Mouse (Mus musculus): ENCODE measurements around the gene Pcf11. TPM values are rescaled to one million over a fixed set of nuclear protein-coding genes. Genes with fewer than 3 reads are reported as not detected.

Gene Pcf11
- polyA plus RNA-seq, 1 experiment from 2014 or later = 14.3 TPM

GRCm38 (mm10) chr7:92604961-92605360, 64.8 kb downstream of the Pcf11 start:
- peaks cover 26% of the 10 kb centered on the region for H3K36me3 ChIP-seq (ENCODE audit: control insufficient read depth, insufficient read depth, low read length)
- 93% methylated on average over 7 of the region's 7 CpGs for WGBS
- no peak for ATAC-seq
- no peak overlapping the region for H3K4me3 ChIP-seq (ENCODE audit: low read length)
- peaks cover 4% of the 10 kb centered on the region; the same call in 1 of the 2 replicates for H3K9me3 ChIP-seq (ENCODE audit: control insufficient read depth, low read length)
- no peaks in the 10 kb centered on the region for H3K27me3 ChIP-seq (replicated peaks; ENCODE audit: control insufficient read depth, insufficient read depth, low read length)
- no peak overlapping the region for H3K4me2 ChIP-seq (ENCODE audit: low read length)
- no peak overlapping the region for H3K9ac ChIP-seq (ENCODE audit: low read depth, low read length)
- no peaks in the 10 kb centered on the region for H3K4me1 ChIP-seq (ENCODE audit: control insufficient read depth, insufficient read depth, low read depth, low read length)
- H3K27ac ChIP-seq (ENCODE audit: low read depth, low read length) = no peak overlapping the region

Other genes with a start within 250 kb of the Pcf11 start
- gene Ccdc90b, start 108.8 kb downstream of the Pcf11 start, polyA plus RNA-seq (2015; fragmentation: Nextera tagmentation; extraction: Ambion mirVana) = 54.0 and 54.8 TPM in 2 replicates
- gene Ankrd42, start 32.8 kb downstream of the Pcf11 start, polyA plus RNA-seq (2015; fragmentation: Nextera tagmentation; extraction: Ambion mirVana) = 21.9 and 23.4 TPM in 2 replicates
- gene Rab30, start 71.7 kb upstream of the Pcf11 start, polyA plus RNA-seq (2015; fragmentation: Nextera tagmentation; extraction: Ambion mirVana) = 22.1 and 24.7 TPM in 2 replicates
- 4.5 and 5.3 TPM in 2 replicates for gene Ddias, start 204.3 kb upstream of the Pcf11 start, polyA plus RNA-seq (2015; fragmentation: Nextera tagmentation; extraction: Ambion mirVana)
- 18.9 and 20.9 TPM in 2 replicates for gene Prcp, start 204.5 kb upstream of the Pcf11 start, polyA plus RNA-seq (2015; fragmentation: Nextera tagmentation; extraction: Ambion mirVana)